Mouse (Mus musculus): ENCODE measurements at regions not wholly inside any gene's neighbourhood (a gene's known extent, or its start where the extent isn't known, plus 50 kb on each side); places are given as distances from the start of the nearest gene placed in this dataset.

DNA sequence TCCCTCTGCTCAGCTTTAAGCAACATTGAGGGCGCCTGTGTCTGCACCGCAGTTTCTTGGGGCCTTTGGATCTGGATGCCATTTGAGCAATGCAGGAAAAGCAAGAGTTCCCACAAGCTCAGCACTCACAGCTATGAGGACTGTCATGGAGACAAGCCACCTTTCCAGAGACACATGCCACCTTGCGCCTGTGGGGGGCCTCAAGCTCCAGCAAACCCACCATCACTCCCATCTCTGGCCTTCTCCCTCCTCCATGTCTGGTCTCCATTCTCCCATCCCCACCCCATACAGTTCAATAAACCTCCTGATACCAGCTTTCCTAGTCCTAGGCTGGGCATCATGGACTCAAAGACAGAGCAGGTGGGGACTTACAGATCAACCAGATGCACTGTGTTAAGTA is 97.8 kb downstream of the Wdr11 start:
- Histone ChIP-seq H3K9me3 (ENCODE audit: control insufficient read depth, low read length) (no peaks in the 10 kb centered on the region), H3K27ac (no peak overlapping the region), H3K4me2 (ENCODE audit: low read depth) (no peak overlapping the region), H3K27me3 (ENCODE audit: control insufficient read depth, insufficient read depth, low read length) (no peaks in the 10 kb centered on the region), H3K4me1 (replicated peaks; ENCODE audit: control insufficient read depth in 2 of 2, insufficient read depth in 2 of 2, low read length in 1 of 2) (no peaks in the 10 kb centered on the region), H3K36me3 (replicated peaks; ENCODE audit: control insufficient read depth, insufficient read depth, low read depth) (no peaks in the 10 kb centered on the region), H3K4me3 (ENCODE audit: insufficient read depth in 1 of 2, low read depth in 2 of 2, low read length in 2 of 2) (no peak overlapping the region), H3K9ac (replicated peaks) (no peak overlapping the region)
- TF ChIP-seq EP300 (IDR thresholded peaks at IDR 0.05; ENCODE audit: low read depth) (no peak), CTCF (IDR thresholded peaks at IDR 0.05; ENCODE audit: low read depth) (no peak)
- WGBS (ENCODE audit: insufficient replicate concordance), result 74% methylated on average over 3 of the region's 3 CpGs
- ATAC-seq (ENCODE audit: insufficient read depth) (no peak), DNase-seq (ENCODE audit: low read depth in 3 of 3, low spot score in 3 of 3) (no peak)

DNA sequence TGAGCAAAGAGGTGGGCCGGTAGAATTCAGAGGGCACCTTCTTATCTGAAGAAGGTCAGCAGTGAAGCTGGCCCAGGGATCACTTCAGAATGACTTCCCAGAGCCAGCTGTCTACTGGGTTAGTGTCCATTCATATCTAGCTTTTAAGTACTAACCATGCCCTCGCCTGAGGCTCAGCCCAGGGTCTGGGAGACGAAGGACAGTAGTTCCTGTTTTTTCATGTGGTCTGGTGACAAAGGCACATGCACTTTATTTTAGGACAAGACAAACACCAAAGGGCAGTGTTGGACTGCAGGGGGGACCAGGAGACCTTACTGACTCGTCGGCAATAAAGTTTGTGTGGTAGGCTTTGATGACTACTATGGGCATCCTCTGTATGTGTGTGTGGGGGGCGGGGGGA is 99.2 kb downstream of the Wdr11 start:
- H3K9me3 ChIP-seq (ENCODE audit: control insufficient read depth, low read length), result no peaks in the 10 kb centered on the region
- no peak for TF ChIP-seq EP300 (IDR thresholded peaks at IDR 0.05; ENCODE audit: low read depth)
- TF ChIP-seq CTCF (IDR thresholded peaks at IDR 0.05; ENCODE audit: low read depth), result no peak
- no peak overlapping the region for H3K9ac ChIP-seq (replicated peaks)
- H3K36me3 ChIP-seq (replicated peaks; ENCODE audit: control insufficient read depth, insufficient read depth, low read depth), result no peaks in the 10 kb centered on the region
- no peak overlapping the region for H3K27ac ChIP-seq
- no peaks in the 10 kb centered on the region for H3K27me3 ChIP-seq (ENCODE audit: control insufficient read depth, insufficient read depth, low read length)
- DNase-seq (ENCODE audit: low read depth in 3 of 3, low spot score in 3 of 3) (no peak), ATAC-seq (ENCODE audit: insufficient read depth) (no peak)
- 31% methylated on average over 6 of the region's 6 CpGs for WGBS (ENCODE audit: insufficient replicate concordance)
- no peak overlapping the region for H3K4me3 ChIP-seq (ENCODE audit: insufficient read depth in 1 of 2, low read depth in 2 of 2, low read length in 2 of 2)
- H3K4me2 ChIP-seq (ENCODE audit: low read depth), result no peak overlapping the region
- H3K4me1 ChIP-seq (replicated peaks; ENCODE audit: control insufficient read depth in 2 of 2, insufficient read depth in 2 of 2, low read length in 1 of 2), result no peaks in the 10 kb centered on the region

DNA sequence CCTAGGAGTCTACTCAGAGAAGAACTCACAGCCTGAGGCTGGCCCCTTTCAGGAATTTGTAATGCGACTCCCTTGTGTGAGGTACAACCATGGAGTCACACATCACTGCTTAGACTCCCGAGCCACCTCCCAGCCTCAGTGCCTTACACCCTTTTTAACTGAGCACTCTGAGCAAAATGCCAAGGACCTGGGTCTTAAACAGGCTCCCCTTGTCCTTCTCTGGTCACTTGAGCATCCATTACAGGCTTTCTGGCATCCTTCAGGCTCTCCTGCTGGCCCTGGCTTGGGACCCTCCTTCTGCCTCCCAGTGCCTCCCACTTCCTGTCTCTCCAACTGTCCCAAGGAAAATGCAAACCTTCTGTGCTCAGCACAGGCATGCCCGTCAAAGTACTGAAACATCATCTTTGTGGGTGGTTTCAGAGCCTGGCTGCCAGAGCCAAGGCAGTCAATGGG is 100.0 kb downstream of the Wdr11 start:
- ATAC-seq (ENCODE audit: insufficient read depth) (no peak), DNase-seq (ENCODE audit: low read depth in 3 of 3, low spot score in 3 of 3) (no peak)
- Histone ChIP-seq H3K27me3 (ENCODE audit: control insufficient read depth, insufficient read depth, low read length) (no peaks in the 10 kb centered on the region), H3K9me3 (ENCODE audit: control insufficient read depth, low read length) (no peaks in the 10 kb centered on the region), H3K36me3 (replicated peaks; ENCODE audit: control insufficient read depth, insufficient read depth, low read depth) (no peaks in the 10 kb centered on the region), H3K4me2 (ENCODE audit: low read depth) (no peak overlapping the region), H3K4me1 (replicated peaks; ENCODE audit: control insufficient read depth in 2 of 2, insufficient read depth in 2 of 2, low read length in 1 of 2) (no peaks in the 10 kb centered on the region), H3K9ac (replicated peaks) (no peak overlapping the region), H3K27ac (no peak overlapping the region), H3K4me3 (ENCODE audit: insufficient read depth in 1 of 2, low read depth in 2 of 2, low read length in 2 of 2) (no peak overlapping the region)
- 46% methylated on average over 3 of the region's 3 CpGs for WGBS (ENCODE audit: insufficient replicate concordance)
- TF ChIP-seq EP300 (IDR thresholded peaks at IDR 0.05; ENCODE audit: low read depth) (no peak), CTCF (IDR thresholded peaks at IDR 0.05; ENCODE audit: low read depth) (no peak)

DNA sequence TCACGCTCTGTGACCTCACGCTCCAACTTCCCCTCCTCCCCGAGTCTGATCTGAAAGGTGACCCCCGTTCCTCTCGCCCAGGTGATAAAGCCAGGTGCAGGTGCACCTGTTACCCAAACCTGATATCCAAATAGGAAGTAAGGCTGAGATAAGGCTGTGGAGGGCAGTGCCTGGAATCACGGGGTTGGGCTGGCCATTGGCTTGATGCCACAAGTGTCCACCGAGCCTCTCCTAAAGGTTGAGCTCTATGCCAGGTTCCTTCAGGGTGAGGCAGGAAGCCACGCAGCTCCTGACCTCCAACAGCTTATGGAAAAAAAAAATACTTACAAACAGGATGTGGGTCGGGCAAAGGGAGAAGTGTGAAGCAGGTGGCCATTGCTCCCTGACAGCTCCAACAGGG is 102.0 kb downstream of the Wdr11 start:
- Histone ChIP-seq H3K9me3 (ENCODE audit: control insufficient read depth, low read length) (no peaks in the 10 kb centered on the region), H3K4me2 (ENCODE audit: low read depth) (no peak overlapping the region), H3K27ac (no peak overlapping the region), H3K9ac (replicated peaks) (no peak overlapping the region), H3K27me3 (ENCODE audit: control insufficient read depth, insufficient read depth, low read length) (no peaks in the 10 kb centered on the region), H3K4me3 (ENCODE audit: insufficient read depth in 1 of 2, low read depth in 2 of 2, low read length in 2 of 2) (no peak overlapping the region), H3K4me1 (replicated peaks; ENCODE audit: control insufficient read depth in 2 of 2, insufficient read depth in 2 of 2, low read length in 1 of 2) (no peaks in the 10 kb centered on the region), H3K36me3 (replicated peaks; ENCODE audit: control insufficient read depth, insufficient read depth, low read depth) (no peaks in the 10 kb centered on the region)
- no peak for DNase-seq (ENCODE audit: low read depth in 3 of 3, low spot score in 3 of 3)
- ATAC-seq (ENCODE audit: insufficient read depth), result no peak
- 50% methylated on average over 9 of the region's 9 CpGs for WGBS (ENCODE audit: insufficient replicate concordance)
- TF ChIP-seq EP300 (IDR thresholded peaks at IDR 0.05; ENCODE audit: low read depth) (no peak), CTCF (IDR thresholded peaks at IDR 0.05; ENCODE audit: low read depth) (no peak)

DNA sequence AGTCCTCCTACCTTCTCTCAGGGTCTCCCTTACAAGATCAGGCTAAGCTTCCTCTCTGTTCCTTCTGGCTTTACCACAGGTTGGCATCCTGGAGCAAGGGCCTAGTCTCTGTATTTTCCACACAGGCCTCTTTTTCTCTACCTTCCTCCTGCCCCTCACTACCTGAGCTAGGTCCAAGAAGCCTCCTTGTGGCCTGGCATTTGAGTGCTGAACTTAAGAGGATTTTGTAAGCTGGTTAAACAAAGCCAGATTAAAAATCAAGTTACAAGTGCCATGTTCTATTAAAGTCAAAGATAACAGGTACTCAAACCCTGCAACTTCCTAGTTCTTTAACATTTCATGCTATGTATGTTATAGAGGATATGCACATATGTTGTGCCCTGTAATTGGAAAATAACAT is 102.5 kb downstream of the Wdr11 start:
- no peaks in the 10 kb centered on the region for H3K9me3 ChIP-seq (ENCODE audit: control insufficient read depth, low read length)
- H3K4me2 ChIP-seq (ENCODE audit: low read depth), result no peak overlapping the region
- no peaks in the 10 kb centered on the region for H3K27me3 ChIP-seq (ENCODE audit: control insufficient read depth, insufficient read depth, low read length)
- H3K4me3 ChIP-seq (ENCODE audit: insufficient read depth in 1 of 2, low read depth in 2 of 2, low read length in 2 of 2), result no peak overlapping the region
- DNase-seq (ENCODE audit: low read depth in 3 of 3, low spot score in 3 of 3) (no peak), ATAC-seq (ENCODE audit: insufficient read depth) (no peak)
- H3K9ac ChIP-seq (replicated peaks), result no peak overlapping the region
- H3K4me1 ChIP-seq (replicated peaks; ENCODE audit: control insufficient read depth in 2 of 2, insufficient read depth in 2 of 2, low read length in 1 of 2), result no peaks in the 10 kb centered on the region
- no peak for TF ChIP-seq EP300 (IDR thresholded peaks at IDR 0.05; ENCODE audit: low read depth)
- no peak for TF ChIP-seq CTCF (IDR thresholded peaks at IDR 0.05; ENCODE audit: low read depth)
- no peak overlapping the region for H3K27ac ChIP-seq
- no peaks in the 10 kb centered on the region for H3K36me3 ChIP-seq (replicated peaks; ENCODE audit: control insufficient read depth, insufficient read depth, low read depth)
